Mouse (Mus musculus) heart, postnatal 0 days (tissue): ENCODE measurements around the gene Eya2.

Experiments used
- CTCF ChIP-seq: IDR thresholded peaks from 2 replicates; pipeline ENCODE4 v1.5.1; 2016; ENCODE audit warnings: antibody characterized with exemption, control low read depth, low read depth
- EP300 ChIP-seq: IDR thresholded peaks from 2 replicates; pipeline ENCODE4 v1.6.1; 2016; ENCODE audit warnings: antibody characterized with exemption, low read depth

DNA sequence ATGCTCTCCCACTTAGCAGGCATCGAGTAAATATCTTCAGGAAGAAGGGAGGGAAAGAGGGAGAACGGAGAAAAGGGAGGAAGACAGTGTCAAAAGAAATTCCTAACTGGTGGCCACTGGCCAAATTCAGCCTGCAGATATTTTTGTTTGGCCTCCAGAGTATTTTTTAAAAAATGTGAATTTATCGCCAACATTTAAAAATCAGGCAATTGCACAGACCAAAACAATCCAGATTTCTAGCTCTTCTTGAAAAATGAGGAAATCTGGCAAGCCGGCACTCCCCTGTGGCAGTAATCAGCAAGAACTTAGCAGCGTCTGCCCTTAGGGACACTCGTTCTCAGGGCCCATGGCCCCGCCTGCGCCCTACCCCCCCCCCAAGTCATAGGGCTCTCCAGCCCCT, 138.9 kb downstream of the Eya2 start:
- TF ChIP-seq CTCF (no peak), EP300 (no peak)
